Mouse (Mus musculus) neutrophil, adult 5-6 weeks (primary cell): ENCODE results near the gene Gm20388. TPM values are rescaled to one million over a fixed set of nuclear protein-coding genes. Genes with fewer than 3 reads are reported as not detected.

ENCODE experiments used
- ATAC-seq: fragments of 151-379, 151-347 bp; 2 replicates; pipeline ENCODE4 v1.8.0; 2017; ENCODE audit warnings: mild to moderate bottlenecking, moderate TSS enrichment; ENCODE audit not compliant: insufficient number of reproducible peaks, poor library complexity, low FRiP score, severe bottlenecking; ENCODE audit errors: extremely low read depth
- total RNA-seq: library from RNA; stranded (forward); fragments of 200-1000 nt; gene quantifications from 2 replicates; pipeline ENCODE4 v1.2.3, GENCODE M21; 2017

The Gm20388 gene
- total RNA-seq, 1 experiment from 2014 or later: 10.8 TPM

GRCm38 (mm10) chr8:123283991-123284390, 3373.3 kb downstream of the Gm20388 start:
- peak; percentile 22; the same call in 1 of the 2 replicates for ATAC-seq

GRCm38 (mm10) chr8:123284493-123284892, 3373.9 kb downstream of the Gm20388 start:
- ATAC-seq: no peak

- ATAC-seq: no peak
These were observed 3376.7 kb downstream of the Gm20388 start for GRCm38 (mm10) chr8:123287362-123287761.

GRCm38 (mm10) chr8:123290166-123290565, 3379.5 kb downstream of the Gm20388 start:
- peak; percentile 78 for ATAC-seq

- ATAC-seq: no peak
These were observed 3380.0 kb downstream of the Gm20388 start for GRCm38 (mm10) chr8:123290679-123291078.

GRCm38 (mm10) chr8:123291716-123292115, 3381.1 kb downstream of the Gm20388 start:
- ATAC-seq: no peak

- ATAC-seq: no peak
These were observed 3381.6 kb downstream of the Gm20388 start for GRCm38 (mm10) chr8:123292281-123292680.

GRCm38 (mm10) chr8:123292785-123293184, 3382.1 kb downstream of the Gm20388 start:
- no peak for ATAC-seq

GRCm38 (mm10) chr8:123298301-123298700, 3387.7 kb downstream of the Gm20388 start:
- ATAC-seq: 0 out of 2 replicates have a peak, but pooled peaks have one; percentile 9

- no peak for ATAC-seq
These were observed 3398.1 kb downstream of the Gm20388 start for GRCm38 (mm10) chr8:123308738-123309137.

- ATAC-seq: no peak
These were observed 3407.3 kb downstream of the Gm20388 start for GRCm38 (mm10) chr8:123317781-123318466.

- ATAC-seq: peak; percentile 95
These were observed 3407.8 kb downstream of the Gm20388 start, which contains the start of gene Fanca for GRCm38 (mm10) chr8:123318467-123318911. TSS of gene Fanca (minus strand) at chr8:123318576.

- ATAC-seq: no peak
These were observed 3409.0 kb downstream of the Gm20388 start for GRCm38 (mm10) chr8:123319522-123320164.

GRCm38 (mm10) chr8:123328552-123328951, 3417.9 kb downstream of the Gm20388 start:
- no peak for ATAC-seq

- ATAC-seq: no peak
These were observed 3418.7 kb downstream of the Gm20388 start for GRCm38 (mm10) chr8:123329350-123329749.

GRCm38 (mm10) chr8:123329961-123330360, 3419.3 kb downstream of the Gm20388 start:
- ATAC-seq: no peak

GRCm38 (mm10) chr8:123330701-123331100, 3420.1 kb downstream of the Gm20388 start:
- no peak for ATAC-seq

GRCm38 (mm10) chr8:123331301-123331700, 3420.7 kb downstream of the Gm20388 start:
- no peak for ATAC-seq

GRCm38 (mm10) chr8:123331810-123332209, 3421.2 kb downstream of the Gm20388 start:
- ATAC-seq: no peak
